Mouse (Mus musculus) hindbrain, embryonic 15.5 days (tissue): ENCODE measurements at regions not wholly inside any gene's neighbourhood (a gene's known extent, or its start where the extent isn't known, plus 50 kb on each side); places are given as distances from the start of the nearest gene placed in this dataset.
A peak's percentile ranks its signal among the peaks of the same experiment; 100 is the strongest.

Experiments used
- ATAC-seq: fragments of 200-750 bp; cut with Nextera tagmentation; 2 replicates; pipeline ENCODE4 v1.8.0; 2017; ENCODE audit warnings: low read depth, moderate number of reproducible peaks, moderate TSS enrichment; ENCODE audit not compliant: low FRiP score
- H3K27ac ChIP-seq: fragments of 300-500 bp; sonication (generic); replicated peaks from 2 replicates; pipeline ENCODE4 v1.5.1; 2015; ENCODE audit warnings: mild to moderate bottlenecking, inconsistent platforms
- H3K27me3 ChIP-seq: fragments of 300-500 bp; sonication (generic); 2 replicates; pipeline ENCODE4 v1.6.1; 2015; ENCODE audit warnings: control low read depth, inconsistent platforms
- H3K36me3 ChIP-seq: fragments of 300-500 bp; sonication (generic); 2 replicates; pipeline ENCODE4 v1.6.1; 2015; ENCODE audit warnings: control low read depth, inconsistent platforms
- H3K4me1 ChIP-seq: fragments of 300-500 bp; sonication (generic); replicated peaks from 2 replicates; pipeline ENCODE4 v1.6.1; 2015; ENCODE audit warnings: control low read depth, inconsistent platforms
- H3K4me2 ChIP-seq: fragments of 300-500 bp; sonication (generic); 2 replicates; pipeline ENCODE4 v1.6.1; 2015; ENCODE audit warnings: moderate library complexity, mild to moderate bottlenecking, inconsistent platforms
- H3K4me3 ChIP-seq: fragments of 300-500 bp; sonication (generic); 2 replicates; pipeline ENCODE4 v1.5.1; 2015; ENCODE audit warnings: mild to moderate bottlenecking, inconsistent platforms
- H3K9ac ChIP-seq: fragments of 300-500 bp; sonication (generic); 2 replicates; pipeline ENCODE4 v1.6.1; 2015; ENCODE audit warnings: inconsistent platforms
- H3K9me3 ChIP-seq: fragments of 300-500 bp; sonication (generic); 2 replicates; pipeline ENCODE4 v1.6.1; 2016; ENCODE audit warnings: control low read depth, inconsistent platforms
- WGBS: fragments of 180-500 bp; shearing (Covaris S2); methylation state at CpG from one replicate; pipeline ENCODE4 v1.1.7; 2015; 5-methylcytosine and 5-hydroxymethylcytosine counted together

DNA sequence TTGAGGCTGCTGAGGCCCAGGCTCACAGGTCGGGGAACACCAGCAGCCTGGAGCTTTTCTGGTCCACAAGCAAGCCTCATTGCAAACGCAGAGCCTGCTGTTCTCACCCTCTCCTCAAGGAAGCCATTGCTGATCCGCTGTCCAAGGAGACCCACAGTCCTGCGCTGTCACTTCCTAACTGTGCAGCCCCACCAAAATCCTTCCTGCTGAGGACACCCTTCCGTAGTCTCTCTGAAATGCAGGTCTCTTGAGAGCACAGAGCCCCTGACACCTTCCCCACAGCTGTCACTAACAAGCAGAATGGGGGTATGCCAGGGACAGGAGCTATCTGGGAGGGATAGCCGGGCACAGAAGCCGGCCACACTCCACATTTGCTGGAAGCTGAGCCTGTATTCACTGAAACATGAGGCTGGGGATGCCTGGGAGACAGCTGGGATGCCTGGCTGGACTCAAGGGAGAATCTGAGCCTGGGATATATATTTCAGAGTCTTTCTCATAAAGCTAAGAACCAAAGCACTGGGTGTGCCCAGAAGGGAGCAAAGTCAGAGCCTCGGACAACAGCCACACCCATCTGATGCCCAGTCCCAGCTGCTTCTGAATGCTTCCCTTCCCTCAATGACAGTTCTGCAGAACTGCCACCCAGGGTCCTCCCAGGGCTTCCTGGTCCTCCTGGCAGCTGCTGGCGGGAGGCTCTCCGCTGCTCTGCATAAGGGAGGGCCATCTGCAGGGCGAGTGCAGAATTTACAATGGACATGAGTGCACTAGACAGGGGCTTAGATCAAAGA is 162.6 kb downstream of the Rpl14 start:
- no peak overlapping the region for H3K4me3 ChIP-seq
- H3K4me2 ChIP-seq: no peak overlapping the region
- H3K4me1 ChIP-seq: peaks cover 27% of the 10 kb centered on the region
- WGBS: 37% methylated on average over 11 of the region's 11 CpGs
- no peaks in the 10 kb centered on the region for H3K9me3 ChIP-seq
- 0 out of 2 replicates have a peak overlapping the region, but pooled peaks have one; percentile 8 for H3K27ac ChIP-seq
- H3K9ac ChIP-seq: no peak overlapping the region
- ATAC-seq: no peak
- no peaks in the 10 kb centered on the region for H3K27me3 ChIP-seq
- no peaks in the 10 kb centered on the region for H3K36me3 ChIP-seq

DNA sequence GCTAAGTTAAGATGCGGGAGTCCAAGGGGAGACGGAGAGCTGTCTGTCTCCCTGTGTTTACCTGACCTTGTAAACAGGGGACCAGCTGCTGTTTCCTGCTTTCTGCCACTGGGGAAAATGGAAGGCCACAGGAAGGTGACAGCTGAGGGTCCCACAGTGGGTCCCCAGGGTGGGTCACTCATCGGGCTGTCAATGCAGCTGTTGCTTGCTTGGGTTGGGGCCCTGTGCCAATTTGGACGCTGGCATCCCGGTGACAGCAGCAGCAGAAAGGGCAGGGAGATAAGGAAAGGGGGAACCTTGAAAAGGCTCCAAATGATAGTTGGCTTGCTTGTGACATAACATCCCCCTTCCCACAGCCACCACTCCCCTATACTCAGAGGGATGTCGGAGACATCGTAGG is 164.0 kb downstream of the Rpl14 start:
- H3K4me3 ChIP-seq: no peak overlapping the region
- H3K27me3 ChIP-seq: no peaks in the 10 kb centered on the region
- no peak overlapping the region for H3K9ac ChIP-seq
- no peak overlapping the region; the same call in 1 of the 2 replicates for H3K27ac ChIP-seq
- WGBS: 51% methylated on average over 7 of the region's 7 CpGs
- peaks cover 33% of the 10 kb centered on the region for H3K4me1 ChIP-seq
- ATAC-seq: no peak
- H3K36me3 ChIP-seq: no peaks in the 10 kb centered on the region
- H3K4me2 ChIP-seq: no peak overlapping the region
- H3K9me3 ChIP-seq: no peaks in the 10 kb centered on the region

GRCm38 (mm10) chr9:120737956-120738355 is 166.7 kb downstream of the Rpl14 start:
- Histone ChIP-seq H3K9me3 (no peaks in the 10 kb centered on the region), H3K4me1 (peaks cover 30% of the 10 kb centered on the region), H3K4me3 (no peak overlapping the region), H3K27me3 (no peaks in the 10 kb centered on the region), H3K36me3 (no peaks in the 10 kb centered on the region), H3K27ac (no peak overlapping the region), H3K9ac (no peak overlapping the region), H3K4me2 (no peak overlapping the region)
- no peak for ATAC-seq
- 45% methylated on average over 1 of the region's 1 CpGs for WGBS

DNA sequence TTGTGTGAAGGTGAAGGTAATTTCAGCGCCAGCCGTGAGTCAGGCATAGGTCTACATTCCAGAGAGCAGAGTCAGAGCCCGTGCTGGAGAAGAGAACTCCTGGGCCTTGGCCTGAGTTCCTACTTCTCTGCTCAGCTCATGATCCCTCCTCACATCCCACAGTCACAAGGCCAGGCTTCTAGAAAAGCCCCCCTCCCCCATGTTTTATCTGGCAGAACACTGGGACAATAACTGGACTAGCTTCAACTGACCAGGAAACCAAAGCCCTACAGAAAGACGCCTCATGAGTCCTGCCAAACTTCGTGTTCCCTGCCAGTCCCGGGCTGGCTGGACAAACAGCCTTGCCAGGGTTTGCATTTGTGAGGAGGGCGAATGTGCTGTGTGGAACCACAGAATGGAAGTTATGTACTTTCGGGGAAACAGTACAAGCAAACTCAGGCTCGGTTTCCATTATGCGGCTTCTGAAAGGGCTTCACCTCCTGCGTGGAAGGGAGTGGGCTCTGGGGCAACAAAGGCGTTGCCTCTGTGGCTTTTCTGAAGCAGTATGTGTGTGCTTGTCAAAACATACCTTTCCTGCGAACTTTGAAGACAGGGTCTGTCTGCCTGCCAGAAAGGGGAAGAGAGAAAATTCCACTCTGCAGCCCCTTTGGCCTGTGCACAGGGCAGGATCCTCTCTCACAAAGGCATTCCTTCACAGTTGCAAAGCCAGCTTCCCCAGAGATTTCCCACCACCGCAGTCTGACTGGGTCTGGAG is 168.1 kb downstream of the Rpl14 start:
- WGBS: 44% methylated on average over 14 of the region's 14 CpGs
- H3K9ac ChIP-seq: no peak overlapping the region
- peak overlapping the region; percentile 59 for H3K27ac ChIP-seq
- peak; percentile 85 for ATAC-seq
- no peaks in the 10 kb centered on the region for H3K36me3 ChIP-seq
- H3K9me3 ChIP-seq: no peaks in the 10 kb centered on the region
- no peak overlapping the region for H3K4me2 ChIP-seq
- H3K4me1 ChIP-seq: peaks cover 18% of the 10 kb centered on the region
- no peak overlapping the region for H3K4me3 ChIP-seq
- no peaks in the 10 kb centered on the region for H3K27me3 ChIP-seq

DNA sequence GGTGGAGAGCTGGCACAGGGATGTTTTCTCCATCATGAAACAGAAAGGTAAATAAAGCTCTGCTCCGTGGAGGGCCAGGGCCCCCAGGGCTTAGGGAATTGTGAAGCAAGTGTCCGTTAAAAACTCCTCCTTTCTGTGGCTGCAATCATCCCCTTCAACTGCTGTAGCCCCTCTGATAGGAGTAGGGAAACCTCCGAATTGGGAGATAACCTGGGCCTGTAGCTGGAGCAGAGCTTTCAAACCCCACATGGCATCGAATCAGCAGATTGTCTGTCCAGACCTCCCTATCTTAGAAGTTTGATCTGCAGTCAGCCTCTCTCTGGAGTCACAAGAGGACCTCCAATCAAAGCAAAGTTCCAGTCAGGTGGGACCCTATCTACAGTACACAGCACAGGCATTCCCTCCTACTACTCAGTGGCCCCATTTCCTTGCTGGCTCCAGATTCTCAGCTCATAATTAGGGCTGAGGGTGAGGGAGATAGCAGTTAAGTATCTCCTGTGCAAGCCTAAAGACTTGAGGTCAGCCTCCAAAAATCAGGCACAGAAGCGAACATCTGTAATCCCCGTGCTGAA is 168.8 kb downstream of the Rpl14 start:
- no peaks in the 10 kb centered on the region for H3K27me3 ChIP-seq
- H3K36me3 ChIP-seq: no peaks in the 10 kb centered on the region
- no peak overlapping the region for H3K4me3 ChIP-seq
- 50% methylated on average over 6 of the region's 6 CpGs for WGBS
- no peak overlapping the region for H3K4me2 ChIP-seq
- no peak for ATAC-seq
- H3K27ac ChIP-seq: peak overlapping the region; percentile 59
- peaks cover 12% of the 10 kb centered on the region for H3K4me1 ChIP-seq
- H3K9me3 ChIP-seq: no peaks in the 10 kb centered on the region
- H3K9ac ChIP-seq: no peak overlapping the region

DNA sequence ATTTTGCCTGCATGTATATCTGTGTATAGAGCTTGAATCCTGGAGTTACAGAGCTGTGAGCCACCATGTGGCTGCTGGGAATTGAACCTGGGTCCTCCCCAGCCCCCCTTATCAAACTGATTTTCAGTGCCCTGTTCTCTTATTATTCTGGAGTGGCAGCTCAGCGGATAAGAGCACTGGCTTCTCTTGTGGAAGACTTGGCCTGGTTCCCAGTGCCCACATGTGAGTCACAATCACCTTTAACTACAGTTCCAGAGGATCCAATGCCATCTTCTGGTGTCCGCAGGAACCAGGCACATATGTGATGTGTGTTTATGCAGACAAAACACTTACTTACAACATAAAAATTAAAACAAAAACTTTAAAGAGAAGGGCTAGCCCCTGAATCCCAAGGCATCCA is 170.3 kb downstream of the Rpl14 start:
- no peak for ATAC-seq
- 66% methylated on average over 2 of the region's 2 CpGs for WGBS

GRCm38 (mm10) chr9:120743455-120743854 is 172.2 kb downstream of the Rpl14 start:
- H3K27me3 ChIP-seq: no peaks in the 10 kb centered on the region
- H3K9me3 ChIP-seq: no peaks in the 10 kb centered on the region
- no peak for ATAC-seq
- no peak overlapping the region for H3K4me2 ChIP-seq
- H3K36me3 ChIP-seq: no peaks in the 10 kb centered on the region
- H3K4me3 ChIP-seq: no peak overlapping the region
- WGBS: 84% methylated on average over 9 of the region's 9 CpGs
- peaks cover 8% of the 10 kb centered on the region for H3K4me1 ChIP-seq
- H3K9ac ChIP-seq: no peak overlapping the region
- no peak overlapping the region for H3K27ac ChIP-seq

More for the DNA sequence above, 170.3 kb downstream of the Rpl14 start:
- Histone ChIP-seq H3K36me3 (no peaks in the 10 kb centered on the region), H3K9ac (no peak overlapping the region), H3K27ac (no peak overlapping the region), H3K9me3 (no peaks in the 10 kb centered on the region), H3K4me3 (no peak overlapping the region), H3K4me2 (no peak overlapping the region), H3K27me3 (no peaks in the 10 kb centered on the region), H3K4me1 (peaks cover 8% of the 10 kb centered on the region)

- H3K4me3 ChIP-seq: no peak overlapping the region
- no peaks in the 10 kb centered on the region for H3K27me3 ChIP-seq
- H3K27ac ChIP-seq: no peak overlapping the region
- ATAC-seq: no peak
- H3K9ac ChIP-seq: no peak overlapping the region
- no peaks in the 10 kb centered on the region for H3K4me1 ChIP-seq
- H3K36me3 ChIP-seq: no peaks in the 10 kb centered on the region
- no peaks in the 10 kb centered on the region for H3K9me3 ChIP-seq
- no peak overlapping the region for H3K4me2 ChIP-seq
- WGBS: 88% methylated on average over 6 of the region's 6 CpGs
These were observed 174.4 kb downstream of the Rpl14 start for GRCm38 (mm10) chr9:120745674-120746073.

- Histone ChIP-seq H3K27ac (no peak overlapping the region), H3K9ac (no peak overlapping the region), H3K36me3 (no peaks in the 10 kb centered on the region), H3K4me1 (peaks cover 6% of the 10 kb centered on the region; the same call in 1 of the 2 replicates), H3K27me3 (no peaks in the 10 kb centered on the region), H3K4me2 (no peak overlapping the region), H3K9me3 (no peaks in the 10 kb centered on the region), H3K4me3 (no peak overlapping the region)
- no peak for ATAC-seq
- WGBS: 93% methylated on average over 4 of the region's 4 CpGs
These were observed 178.2 kb upstream of the Ctnnb1 start for GRCm38 (mm10) chr9:120750820-120751219.

- 86% methylated on average over 5 of the region's 5 CpGs for WGBS
- H3K4me2 ChIP-seq: no peak overlapping the region
- H3K4me3 ChIP-seq: no peak overlapping the region
- no peak overlapping the region for H3K27ac ChIP-seq
- no peaks in the 10 kb centered on the region for H3K27me3 ChIP-seq
- ATAC-seq: no peak
- peaks cover 6% of the 10 kb centered on the region; the same call in 1 of the 2 replicates for H3K4me1 ChIP-seq
- H3K36me3 ChIP-seq: no peaks in the 10 kb centered on the region
- H3K9ac ChIP-seq: no peak overlapping the region
- no peaks in the 10 kb centered on the region for H3K9me3 ChIP-seq
These were observed 177.1 kb upstream of the Ctnnb1 start for GRCm38 (mm10) chr9:120751686-120752484.

DNA sequence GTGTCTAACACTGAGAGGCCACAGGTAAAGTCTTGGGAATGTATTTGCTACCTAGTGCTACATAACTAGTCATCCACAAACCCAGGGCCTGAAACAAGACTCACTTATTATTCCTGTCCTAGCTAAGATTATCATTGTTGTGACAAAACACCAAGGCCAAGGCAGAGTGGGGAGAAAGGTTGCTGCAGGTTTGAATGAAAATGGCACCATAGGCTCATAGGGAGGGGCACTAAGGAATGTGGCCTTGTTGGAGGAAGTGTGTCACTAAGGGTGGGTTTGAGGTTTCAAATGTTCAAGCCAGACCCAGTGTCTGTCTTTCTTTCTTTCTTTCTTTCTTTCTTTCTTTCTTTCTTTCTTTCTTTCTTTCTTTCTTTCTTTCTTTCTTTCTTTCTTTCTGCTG is 174.9 kb upstream of the Ctnnb1 start:
- H3K27ac ChIP-seq: no peak overlapping the region
- H3K4me2 ChIP-seq: no peak overlapping the region
- H3K9me3 ChIP-seq: no peaks in the 10 kb centered on the region
- H3K36me3 ChIP-seq: no peaks in the 10 kb centered on the region
- H3K9ac ChIP-seq: no peak overlapping the region
- no peaks in the 10 kb centered on the region for H3K27me3 ChIP-seq
- ATAC-seq: no peak
- no peak overlapping the region for H3K4me3 ChIP-seq
- H3K4me1 ChIP-seq: peaks cover 6% of the 10 kb centered on the region; the same call in 1 of the 2 replicates
